Mouse (Mus musculus) heart, adult 11 months (tissue): ENCODE results near the gene Pcdh7.
"Not testable (repeated sequence)": the region's sequence is repeated elsewhere in the genome, so short reads cannot be mapped to it uniquely, and the experiment has no call there.

Source experiments
- DNase-seq: peaks from one replicate; pipeline ENCODE4 v3.0.0; 2022

Gene Pcdh7

DNA sequence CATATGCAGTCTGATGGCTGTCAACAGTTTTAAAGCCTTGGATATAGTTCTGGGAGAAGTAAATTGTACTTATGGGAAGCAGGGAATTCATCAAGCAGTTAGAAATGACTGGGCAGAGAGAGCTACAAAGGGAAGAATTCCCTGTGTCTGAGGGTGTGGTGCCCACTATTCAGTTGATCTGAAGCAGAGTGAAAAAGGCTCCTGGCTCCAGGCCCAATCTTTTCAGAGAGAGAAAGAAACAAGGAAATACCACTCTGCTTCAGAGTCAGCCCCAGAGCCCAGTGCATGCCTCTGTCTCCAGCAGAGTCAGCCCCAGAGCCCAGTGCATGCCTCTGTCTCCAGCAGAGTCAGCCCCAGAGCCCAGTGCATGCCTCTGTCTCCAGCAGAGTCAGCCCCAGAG is 456.6 kb downstream of the Pcdh7 start:
- DNase-seq, result not testable (repeated sequence)

DNA sequence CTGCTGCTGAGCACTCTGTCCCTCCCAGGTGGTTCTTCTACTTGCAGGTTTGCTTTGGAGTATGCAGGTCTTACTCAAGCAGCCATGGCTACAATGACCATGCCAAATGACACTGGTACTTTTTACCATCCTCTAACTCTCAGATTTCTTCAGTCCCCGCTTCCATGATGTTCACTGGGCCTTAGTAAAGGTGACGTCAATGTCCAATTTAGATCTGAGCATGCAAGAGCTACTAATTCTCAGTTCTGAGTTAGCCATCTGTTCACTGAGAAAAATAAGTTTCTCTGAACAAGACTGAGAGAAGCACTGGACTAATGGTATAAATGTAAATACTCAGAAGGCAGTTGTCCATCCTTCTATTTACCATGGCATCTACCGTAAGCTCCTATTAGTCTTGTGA is 457.8 kb downstream of the Pcdh7 start:
- DNase-seq, result no peak
